Comparison of ENCODE assay signal across 8 mouse cellular contexts in genomic region chr11:96319071-96319902, GRCm38 (mm10). TPM values are rescaled to one million over a fixed set of nuclear protein-coding genes. Genes with fewer than 3 reads are reported as not detected.
DNase-seq lines count a peak whose midpoint lies in the region; ATAC-seq and TF ChIP-seq lines count a peak whose summit lies in the region.

No protein-coding gene starts in this region.

- CTCF ChIA-PET in Patski (lab: Charles Lee) = no interaction called here

- H3K36me3 ChIP-seq in hindbrain, embryonic 12.5 days = no peaks in the 10 kb centered on the region
- no peaks in the 10 kb centered on the region for H3K36me3 ChIP-seq in limb, embryonic 14.5 days (ENCODE audit: control insufficient read depth, insufficient read depth, low read length)
- peaks cover 3% of the 10 kb centered on the region; the same call in 1 of the 2 replicates for H3K36me3 ChIP-seq in stomach, embryonic 14.5 days (ENCODE audit: control insufficient read depth, insufficient read depth, low read length)

- no peaks in the 10 kb centered on the region for H3K9me3 ChIP-seq in hindbrain, embryonic 12.5 days (replicated peaks)
- H3K9me3 ChIP-seq in limb, embryonic 14.5 days (ENCODE audit: control insufficient read depth, low read length) = no peaks in the 10 kb centered on the region
- no peaks in the 10 kb centered on the region for H3K9me3 ChIP-seq in stomach, embryonic 14.5 days (ENCODE audit: control insufficient read depth, low read depth, low read length)

- H3K4me2 ChIP-seq in hindbrain, embryonic 12.5 days (replicated peaks) = peak overlapping the region; percentile 62
- peak overlapping the region; percentile 43 for H3K4me2 ChIP-seq in limb, embryonic 14.5 days (replicated peaks; ENCODE audit: low read depth, low read length, severe bottlenecking)
- peak overlapping the region; percentile 95 for H3K4me2 ChIP-seq in stomach, embryonic 14.5 days (replicated peaks; ENCODE audit: low read depth, low read length)

- H3K4me1 ChIP-seq in hindbrain, embryonic 12.5 days = 0 out of 2 replicates have a peak, but pooled peaks cover 7% of the 10 kb centered on the region
- peaks cover 5% of the 10 kb centered on the region for H3K4me1 ChIP-seq in limb, embryonic 14.5 days (ENCODE audit: control insufficient read depth, insufficient read depth, low read length)
- H3K4me1 ChIP-seq in stomach, embryonic 14.5 days (ENCODE audit: control insufficient read depth, insufficient read depth, low read length) = peaks cover 16% of the 10 kb centered on the region

- H3K9ac ChIP-seq in hindbrain, embryonic 12.5 days = peak overlapping the region; percentile 81
- no peak overlapping the region for H3K9ac ChIP-seq in limb, embryonic 14.5 days (ENCODE audit: low read depth, low read length, severe bottlenecking)
- H3K9ac ChIP-seq in stomach, embryonic 14.5 days (replicated peaks; ENCODE audit: low read depth, low read length) = peak overlapping the region; percentile 96

- peak; percentile 31 for ATAC-seq in Patski
- peak; percentile 60; the same call in 1 of the 2 replicates for ATAC-seq in hindbrain, embryonic 12.5 days (ENCODE audit: low FRiP score)
- no peak for ATAC-seq in limb, embryonic 14.5 days (ENCODE audit: low FRiP score, low read depth)
- ATAC-seq in stomach, embryonic 14.5 days (ENCODE audit: insufficient number of reproducible peaks, insufficient read depth, low FRiP score, low read depth) = no peak; the same call in 1 of the 2 replicates

- no peak for TF ChIP-seq CTCF in Patski (IDR thresholded peaks at IDR 0.05)

- no peak for TF ChIP-seq POLR2A in limb, embryonic 14.5 days (IDR thresholded peaks at IDR 0.05; ENCODE audit: borderline replicate concordance, extremely low read depth, insufficient read depth, insufficient read length)

- no peaks in the 10 kb centered on the region for H3K27me3 ChIP-seq in Patski
- peaks cover 94% of the 10 kb centered on the region for H3K27me3 ChIP-seq in hindbrain, embryonic 12.5 days
- peaks cover 98% of the 10 kb centered on the region for H3K27me3 ChIP-seq in limb, embryonic 14.5 days (ENCODE audit: control insufficient read depth, insufficient read depth, low read length)
- H3K27me3 ChIP-seq in stomach, embryonic 14.5 days (ENCODE audit: control insufficient read depth, insufficient read depth, low read length) = no peaks in the 10 kb centered on the region

- POLR2A ChIA-PET in Patski (lab: Charles Lee) = interaction anchor here (0.9 to 8.5 kb wide), 3 partner anchors 12 to 421 kb away, joined by 3 to 92 read pairs (median 28); partner anchors contain the start of gene Hoxb5

- H3K27ac ChIP-seq in hindbrain, embryonic 12.5 days = peak overlapping the region; percentile 95
- H3K27ac ChIP-seq in limb, embryonic 14.5 days (replicated peaks; ENCODE audit: low read depth, low read length) = no peak overlapping the region; the same call in 1 of the 2 replicates
- peak overlapping the region; percentile 100 for H3K27ac ChIP-seq in stomach, embryonic 14.5 days (ENCODE audit: low read length)

- in situ Hi-C loops in Patski (cut with MboI; ENCODE audit: low pct_unique_long_range_greater_than_20kb) = no loop called here

- intact Hi-C loops in left cerebral cortex, postnatal 14 days (cut with DNase I) = loop anchor here (5.0 to 10.0 kb wide), 2 partner anchors 306 to 358 kb away; no protein-coding TSS in a partner anchor

- peak overlapping the region; percentile 42 for H3K4me3 ChIP-seq in hindbrain, embryonic 12.5 days
- H3K4me3 ChIP-seq in limb, embryonic 14.5 days (replicated peaks; ENCODE audit: low read length) = peak overlapping the region; percentile 34
- peak overlapping the region; percentile 70 for H3K4me3 ChIP-seq in stomach, embryonic 14.5 days (ENCODE audit: low read depth, low read length)

- DNase-seq in A20 (ENCODE audit: low read depth, low spot score) = peak; percentile 55
- DNase-seq in Patski (ENCODE audit: low read depth, low spot score) = peak; percentile 81
- no peak for DNase-seq in limb, embryonic 14.5 days (ENCODE audit: low spot score)
- DNase-seq in left cerebral cortex, postnatal 14 days (ENCODE audit: low spot score in 2 of 2) = no peak
- no peak for DNase-seq in spleen, postnatal 10 days (ENCODE audit: low spot score in 2 of 2)
- DNase-seq in right cerebral cortex, postnatal 10 days (ENCODE audit: low spot score in 2 of 2) = no peak

- 0% methylated on average over 23 of the region's 34 CpGs for WGBS in hindbrain, embryonic 12.5 days
- under 1% methylated on average over 21 of the region's 34 CpGs for WGBS in limb, embryonic 14.5 days
- under 1% methylated on average over 25 of the region's 34 CpGs for WGBS in stomach, embryonic 14.5 days

RNA-seq across cellular contexts. Expression of gene Hoxb4, which starts 1.2 kb away (rescaled TPM):
- 12.2 TPM for polyA plus RNA-seq in Patski (2021)
- polyA plus RNA-seq in hindbrain, embryonic 12.5 days (2016; fragmentation: Nextera tagmentation; extraction: Ambion mirVana) = 7.7 and 8.1 TPM in 2 replicates
- polyA plus RNA-seq in limb, embryonic 14.5 days (2012; rRNA removed) = 2.3 and 2.5 TPM in 2 replicates
- polyA plus RNA-seq in limb, embryonic 14.5 days (2014; fragmentation: Nextera tagmentation; extraction: Ambion mirVana) = 0.17 and 0.28 TPM in 2 replicates
- polyA plus RNA-seq in stomach, embryonic 14.5 days (2014; fragmentation: Nextera tagmentation; extraction: Ambion mirVana) = 3.5 and 3.7 TPM in 2 replicates
- total RNA-seq in left cerebral cortex, postnatal 14 days (2021) = not detected

RNA-seq across cellular contexts. Expression of gene Hoxb3, which starts 3.8 kb away (rescaled TPM):
- 53.8 TPM for polyA plus RNA-seq in Patski (2021)
- polyA plus RNA-seq in hindbrain, embryonic 12.5 days (2016; fragmentation: Nextera tagmentation; extraction: Ambion mirVana) = 15.3 and 19.3 TPM in 2 replicates
- 4.9 and 5.4 TPM in 2 replicates for polyA plus RNA-seq in limb, embryonic 14.5 days (2012; rRNA removed)
- 0.18 and 0.69 TPM in 2 replicates for polyA plus RNA-seq in limb, embryonic 14.5 days (2014; fragmentation: Nextera tagmentation; extraction: Ambion mirVana)
- polyA plus RNA-seq in stomach, embryonic 14.5 days (2014; fragmentation: Nextera tagmentation; extraction: Ambion mirVana) = 3.6 and 4.7 TPM in 2 replicates
- not detected for total RNA-seq in left cerebral cortex, postnatal 14 days (2021)

RNA-seq across cellular contexts. Expression of gene Hoxb5, which starts 16.2 kb away (rescaled TPM):
- 24.4 TPM for polyA plus RNA-seq in Patski (2021)
- 74.3 and 126 TPM in 2 replicates for polyA plus RNA-seq in hindbrain, embryonic 12.5 days (2016; fragmentation: Nextera tagmentation; extraction: Ambion mirVana)
- 1.8 TPM in 2 replicates for polyA plus RNA-seq in limb, embryonic 14.5 days (2012; rRNA removed)
- polyA plus RNA-seq in limb, embryonic 14.5 days (2014; fragmentation: Nextera tagmentation; extraction: Ambion mirVana) = 0.51 and 0.85 TPM in 2 replicates
- 21.2 and 23.3 TPM in 2 replicates for polyA plus RNA-seq in stomach, embryonic 14.5 days (2014; fragmentation: Nextera tagmentation; extraction: Ambion mirVana)
- total RNA-seq in left cerebral cortex, postnatal 14 days (2021) = not detected

RNA-seq across cellular contexts. Expression of gene Hoxb6, which starts 27.0 kb away (rescaled TPM):
- polyA plus RNA-seq in Patski (2021) = 69.7 TPM
- 60.0 and 64.5 TPM in 2 replicates for polyA plus RNA-seq in hindbrain, embryonic 12.5 days (2016; fragmentation: Nextera tagmentation; extraction: Ambion mirVana)
- polyA plus RNA-seq in limb, embryonic 14.5 days (2012; rRNA removed) = 2.2 and 2.8 TPM in 2 replicates
- polyA plus RNA-seq in limb, embryonic 14.5 days (2014; fragmentation: Nextera tagmentation; extraction: Ambion mirVana) = 0.30 and 0.61 TPM in 2 replicates
- polyA plus RNA-seq in stomach, embryonic 14.5 days (2014; fragmentation: Nextera tagmentation; extraction: Ambion mirVana) = 12.4 TPM in 2 replicates
- total RNA-seq in left cerebral cortex, postnatal 14 days (2021) = not detected

RNA-seq across cellular contexts. Expression of gene Hoxb2, which starts 31.0 kb away (rescaled TPM):
- 45.2 TPM for polyA plus RNA-seq in Patski (2021)
- polyA plus RNA-seq in hindbrain, embryonic 12.5 days (2016; fragmentation: Nextera tagmentation; extraction: Ambion mirVana) = 58.2 and 73.9 TPM in 2 replicates
- polyA plus RNA-seq in limb, embryonic 14.5 days (2012; rRNA removed) = 9.6 and 9.9 TPM in 2 replicates
- polyA plus RNA-seq in limb, embryonic 14.5 days (2014; fragmentation: Nextera tagmentation; extraction: Ambion mirVana) = 4.2 and 5.8 TPM in 2 replicates
- polyA plus RNA-seq in stomach, embryonic 14.5 days (2014; fragmentation: Nextera tagmentation; extraction: Ambion mirVana) = 23.1 and 25.9 TPM in 2 replicates
- not detected for total RNA-seq in left cerebral cortex, postnatal 14 days (2021)

Comparison
In these comparisons a context has a peak if more than half of its experiments do, and no peak if none do; other contexts are left out.
1. DNase-seq: peak in A20 (single experiment) and Patski (single experiment); none in limb, embryonic 14.5 days (single experiment), left cerebral cortex, postnatal 14 days (0 of 2), spleen, postnatal 10 days (0 of 2) and right cerebral cortex, postnatal 10 days (0 of 2).
2. ATAC-seq: peak in Patski (single experiment) and hindbrain, embryonic 12.5 days (single experiment); none in limb, embryonic 14.5 days (single experiment) and stomach, embryonic 14.5 days (single experiment).
3. H3K4me2 ChIP-seq: peak in every context shown above with its lines; median percentile 95 in stomach, embryonic 14.5 days; 62 in hindbrain, embryonic 12.5 days; 43 in limb, embryonic 14.5 days.
4. Peak in every context shown above with its lines, with median percentiles within 50 percentile points of each other: H3K4me3 ChIP-seq.